Mouse (Mus musculus) liver, adult 2 months (tissue): Measurements from ENCODE around the gene Sc5d.

Experiments
- CTCF ChIP-seq: fragments of 200-500 bp; IDR thresholded peaks from 2 replicates; pipeline ENCODE4 v1.5.1; 2011; ENCODE audit warnings: low read depth, low read length, control low read depth
- POLR2A ChIP-seq: fragments of 200-500 bp; IDR thresholded peaks from 2 replicates; pipeline ENCODE4 v1.6.1; 2011; ENCODE audit warnings: low read length, control low read depth; ENCODE audit not compliant: insufficient read depth; ENCODE audit errors: extremely low read depth

DNA sequence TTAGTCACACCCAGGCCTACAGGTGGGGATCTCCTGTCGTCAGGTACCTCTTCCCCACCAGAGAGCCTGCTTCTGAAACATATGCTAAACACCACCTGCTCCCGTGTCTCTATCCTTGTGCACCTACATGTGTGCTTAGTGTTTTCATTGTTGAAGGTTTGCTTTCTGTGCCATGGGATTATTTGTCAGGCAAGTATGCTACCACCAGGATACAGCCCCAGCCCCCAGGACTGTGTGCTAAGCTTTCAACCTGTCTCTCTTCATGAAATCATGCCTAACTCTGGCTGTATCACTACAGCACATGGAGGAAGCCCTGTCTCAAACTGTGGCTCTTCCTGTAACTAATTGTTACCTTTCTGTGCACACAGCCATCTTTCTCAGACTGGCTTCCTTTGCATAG lies 30.1 kb upstream of the Sc5d start:
- TF ChIP-seq POLR2A (no peak), CTCF (no peak)
